Mouse (Mus musculus): Measurements from ENCODE around the gene Mreg. TPM values are rescaled to one million over a fixed set of nuclear protein-coding genes. Genes with fewer than 3 reads are reported as not detected.

Mreg gene
- total RNA-seq, 2 experiments from 2014 or later: 38.1 to 52.4 TPM

DNA sequence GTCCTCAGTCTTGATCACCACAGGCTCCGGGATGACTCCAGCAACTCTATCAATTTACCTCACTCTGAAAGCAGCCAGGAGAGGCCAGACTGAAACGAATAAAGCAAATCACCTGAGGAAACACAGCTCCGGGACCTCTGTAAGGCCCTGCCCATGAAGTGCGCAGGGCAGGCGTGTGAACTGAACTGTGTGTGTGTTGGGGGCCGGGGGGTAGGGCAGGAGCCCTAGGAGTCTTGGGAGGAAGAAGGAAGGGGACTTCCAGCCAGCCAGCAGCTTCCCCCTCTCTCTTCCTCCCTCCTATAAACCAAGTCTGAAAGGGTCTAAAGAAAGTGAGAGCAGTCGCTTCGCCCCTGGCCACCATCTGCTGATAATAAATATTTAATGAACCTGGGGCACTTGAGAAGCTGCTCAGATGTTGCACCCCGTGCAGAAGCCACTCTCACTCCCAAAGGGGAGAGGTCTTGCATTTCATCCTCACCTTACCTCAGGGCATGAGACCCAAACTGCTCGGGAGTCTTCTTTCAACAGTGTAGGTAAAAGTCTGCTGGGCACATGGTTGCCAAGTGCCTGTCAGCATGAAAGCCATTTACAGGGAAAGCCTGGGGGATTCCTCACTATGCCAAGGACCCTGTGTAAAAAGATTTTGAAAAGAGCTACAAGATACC, 13.8 kb downstream of the Mreg start:
- DNase-seq: no peak
- intact Hi-C loops (cut with DNase I): no loop called here

GRCm38 (mm10) chr1:72196626-72197359, 15.3 kb downstream of the Mreg start:
- no peak for DNase-seq
- intact Hi-C loops (cut with DNase I): no loop called here

GRCm38 (mm10) chr1:72196123-72196522, 16.0 kb downstream of the Mreg start:
- intact Hi-C loops (cut with DNase I): no loop called here
- no peak for DNase-seq

DNA sequence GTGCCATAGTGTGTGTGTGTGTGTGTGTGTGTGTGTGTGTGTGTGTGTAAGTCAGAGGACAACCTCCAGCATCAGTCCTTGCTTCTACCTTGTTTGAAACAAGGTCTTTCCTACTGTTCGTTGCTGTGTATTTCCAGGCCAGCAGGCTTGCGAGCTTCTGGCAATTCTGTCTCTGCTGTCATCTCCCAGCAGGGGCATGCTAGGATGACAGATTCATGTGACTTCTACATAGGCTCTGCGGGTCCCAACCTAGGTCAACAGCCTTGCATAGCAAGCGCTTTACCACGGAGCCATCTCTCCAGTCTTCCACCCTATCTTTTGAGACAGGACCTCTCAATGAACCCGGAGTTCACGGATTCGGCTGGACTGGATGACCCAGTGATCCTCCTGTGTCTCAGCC, 20.7 kb downstream of the Mreg start:
- intact Hi-C loops (cut with DNase I): no loop called here
- no peak for DNase-seq

- intact Hi-C loops (cut with DNase I): no loop called here
Observed at GRCm38 (mm10) chr1:72188142-72188738, 23.9 kb downstream of the Mreg start.

GRCm38 (mm10) chr1:72187486-72187885, 24.6 kb downstream of the Mreg start:
- intact Hi-C loops (cut with DNase I): no loop called here
- no peak for DNase-seq

More at GRCm38 (mm10) chr1:72188142-72188738, 23.9 kb downstream of the Mreg start:
- DNase-seq: no peak

GRCm38 (mm10) chr1:72186151-72186550, 26.0 kb downstream of the Mreg start:
- intact Hi-C loops (cut with DNase I): no loop called here
- no peak for DNase-seq

DNA sequence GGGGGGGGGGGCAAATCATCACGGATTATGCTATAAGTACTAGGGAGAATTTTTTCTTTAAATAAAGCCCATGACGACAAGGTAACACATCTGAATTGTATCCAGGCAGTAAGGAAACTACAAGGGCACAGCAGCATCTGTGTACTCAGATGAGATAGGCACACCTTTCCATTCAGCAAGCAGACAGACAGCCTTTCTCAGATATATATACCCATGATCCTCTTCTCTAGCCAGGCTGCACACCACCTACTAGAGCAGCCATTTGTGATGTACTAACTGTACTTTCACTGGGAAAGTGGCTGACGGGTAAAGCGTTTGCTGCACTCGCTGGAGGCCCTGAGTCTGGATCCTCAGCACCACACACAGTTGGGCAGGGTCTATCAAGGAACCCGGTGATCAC, 28.6 kb downstream of the Mreg start:
- intact Hi-C loops (cut with DNase I): no loop called here

GRCm38 (mm10) chr1:72182930-72183499, 29.1 kb downstream of the Mreg start:
- no peak for DNase-seq
- intact Hi-C loops (cut with DNase I): no loop called here

More for the DNA sequence above, 28.6 kb downstream of the Mreg start:
- no peak for DNase-seq

DNA sequence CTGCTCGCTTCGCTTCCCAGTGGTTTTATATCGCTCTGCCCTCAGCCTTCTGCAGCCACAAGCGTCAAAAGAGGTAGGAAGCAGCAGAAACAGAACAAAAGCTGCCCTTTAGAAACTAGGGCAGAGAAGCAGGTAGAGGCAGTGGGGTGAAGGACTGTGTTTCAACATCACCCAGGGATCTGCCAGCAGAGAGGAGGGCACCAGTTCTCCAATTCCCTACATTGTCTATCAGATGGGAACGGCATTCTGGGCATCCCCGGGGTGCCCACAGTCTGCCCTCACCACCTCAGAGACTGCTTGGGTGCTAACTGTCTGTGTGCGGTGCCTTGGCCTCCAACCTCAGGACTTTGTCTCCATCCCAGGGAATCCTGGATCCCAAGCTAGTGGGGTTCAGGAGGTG, 32.2 kb downstream of the Mreg start:
- intact Hi-C loops (cut with DNase I): no loop called here
- no peak for DNase-seq

DNA sequence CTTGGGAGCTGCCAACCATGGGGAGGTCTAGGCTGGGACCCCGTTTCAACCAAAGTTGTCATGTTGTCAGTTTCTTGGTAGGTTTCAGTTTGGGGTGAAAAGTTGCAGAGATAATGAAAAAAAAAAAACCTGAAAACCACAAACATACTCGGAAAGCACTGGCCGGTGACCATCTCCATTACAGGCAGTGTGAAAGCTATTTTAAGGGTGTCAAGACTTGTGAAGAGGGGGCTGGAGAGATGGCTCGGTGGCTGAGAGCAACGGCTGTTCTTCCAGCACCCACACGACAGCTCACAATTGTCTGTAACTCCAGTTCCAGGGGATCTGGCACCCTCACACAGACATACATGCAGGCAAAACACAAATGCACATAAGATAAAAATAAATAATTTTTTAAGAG, 35.9 kb downstream of the Mreg start:
- DNase-seq: no peak
- intact Hi-C loops (cut with DNase I): no loop called here

DNA sequence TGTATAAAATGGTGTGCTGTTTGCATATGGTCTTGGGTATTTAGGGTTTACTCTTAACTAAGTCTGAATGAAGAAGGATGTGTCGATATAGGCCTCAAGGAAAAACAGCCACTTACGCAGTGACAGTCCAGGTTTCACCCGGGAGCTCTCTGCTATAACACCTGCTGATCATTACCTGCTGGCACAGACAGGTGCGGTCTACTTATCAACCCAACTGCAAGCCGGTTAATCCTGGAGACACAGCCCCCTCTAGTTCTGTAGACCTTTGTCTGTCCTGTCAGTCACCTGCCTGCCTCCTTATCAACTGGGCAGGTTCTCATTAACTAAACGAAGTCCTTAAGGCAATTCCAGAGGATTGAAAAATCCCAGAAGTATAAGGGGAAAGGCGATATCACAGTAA, 37.9 kb downstream of the Mreg start:
- no peak for DNase-seq
- intact Hi-C loops (cut with DNase I): no loop called here

DNA sequence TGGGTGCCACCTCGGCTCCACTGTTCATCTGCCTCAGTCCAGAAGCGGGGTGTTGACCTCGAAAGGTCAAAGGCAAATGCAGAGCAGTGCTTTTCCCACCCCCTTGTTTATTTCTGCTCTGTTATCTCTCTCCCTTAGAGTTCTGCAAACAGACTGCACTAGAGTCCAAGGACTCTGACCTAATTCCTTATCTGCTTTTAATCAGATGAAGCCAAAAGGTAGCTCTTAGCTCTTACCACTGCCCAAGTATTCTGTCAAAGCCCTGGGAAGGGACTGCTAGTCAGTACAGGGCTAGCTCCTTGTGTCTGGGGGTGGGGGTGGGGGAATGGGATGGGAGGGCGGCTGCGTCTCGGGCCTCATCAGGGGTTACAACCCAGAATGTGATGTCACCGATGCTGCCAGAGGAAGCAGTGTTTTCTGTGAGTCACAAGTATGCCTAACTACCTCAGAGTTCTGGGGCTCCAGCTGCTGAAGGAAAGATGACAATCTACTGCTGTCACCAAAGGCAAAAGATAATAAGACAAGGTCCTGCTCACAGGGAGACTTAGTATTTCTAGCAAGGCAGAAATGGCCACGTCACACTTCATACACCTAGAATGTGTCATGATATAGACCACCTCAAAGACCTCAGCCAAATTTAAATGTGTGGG, 38.6 kb downstream of the Mreg start:
- intact Hi-C loops (cut with DNase I): no loop called here
- no peak for DNase-seq

DNA sequence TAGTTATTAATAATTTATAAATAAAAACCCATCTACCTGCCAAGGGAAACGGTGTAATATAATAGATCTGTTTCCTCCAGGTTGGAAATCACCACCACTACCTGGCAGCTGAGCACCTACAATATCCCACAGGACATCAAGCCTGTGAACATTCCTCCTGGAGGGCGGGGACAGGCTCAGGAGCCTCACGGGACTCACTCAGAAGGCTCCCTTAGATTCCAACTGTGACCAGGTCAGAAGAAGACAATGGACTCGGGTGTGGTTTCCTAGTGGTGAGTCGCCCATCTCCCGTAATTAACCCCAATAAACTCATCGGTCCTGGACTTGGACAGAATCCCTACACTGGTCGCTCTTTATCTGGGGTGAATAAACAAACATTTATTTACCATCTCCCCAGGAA, 39.3 kb downstream of the Mreg start:
- DNase-seq: no peak
- intact Hi-C loops (cut with DNase I): no loop called here

DNA sequence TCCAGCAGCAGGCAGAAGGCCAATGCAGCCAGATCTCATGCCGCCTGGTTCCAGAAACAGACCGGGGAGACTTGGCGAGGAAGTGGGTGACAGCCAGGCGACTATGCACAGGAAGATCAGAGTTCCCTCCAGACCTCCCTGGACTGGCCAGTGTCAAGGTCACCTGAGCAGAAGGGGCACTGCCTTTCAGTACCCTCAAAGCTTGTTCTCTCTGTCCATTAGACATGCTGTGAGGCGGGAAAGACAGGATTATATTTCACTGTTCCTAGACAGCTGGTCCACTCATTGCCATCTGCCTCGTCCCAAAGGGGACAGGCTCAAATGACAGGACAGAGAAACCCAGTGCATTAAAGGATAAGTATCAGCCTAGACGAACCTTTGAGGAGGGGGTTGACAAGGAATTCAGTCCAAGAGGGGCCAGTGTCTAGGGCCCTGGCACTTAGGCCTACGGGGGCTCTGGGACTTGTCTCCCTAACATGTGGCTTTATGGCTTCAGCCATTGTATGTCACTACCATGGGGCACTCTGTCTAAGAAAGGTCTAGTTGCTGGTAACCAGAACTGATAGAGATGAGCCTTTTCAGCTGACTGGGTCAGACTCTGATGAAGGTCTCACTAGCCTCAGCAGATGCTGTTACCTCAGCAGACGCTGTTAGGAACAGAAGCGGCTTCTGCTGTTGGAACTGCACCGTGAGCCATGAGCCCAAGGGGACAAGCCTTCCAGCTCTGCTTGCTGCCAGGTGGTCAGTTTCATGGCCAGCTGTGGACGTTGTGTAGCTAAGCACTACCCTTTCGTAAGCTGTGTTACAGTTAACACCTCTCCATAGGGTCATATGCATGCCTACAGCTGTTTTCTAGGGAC, 40.9 kb downstream of the Mreg start:
- peak in 1 of 2 experiments; percentile 34 for DNase-seq
- intact Hi-C loops (cut with DNase I): loop anchor here (2.0 kb wide), 1 partner anchor 14 kb away; no protein-coding TSS in a partner anchor

DNA sequence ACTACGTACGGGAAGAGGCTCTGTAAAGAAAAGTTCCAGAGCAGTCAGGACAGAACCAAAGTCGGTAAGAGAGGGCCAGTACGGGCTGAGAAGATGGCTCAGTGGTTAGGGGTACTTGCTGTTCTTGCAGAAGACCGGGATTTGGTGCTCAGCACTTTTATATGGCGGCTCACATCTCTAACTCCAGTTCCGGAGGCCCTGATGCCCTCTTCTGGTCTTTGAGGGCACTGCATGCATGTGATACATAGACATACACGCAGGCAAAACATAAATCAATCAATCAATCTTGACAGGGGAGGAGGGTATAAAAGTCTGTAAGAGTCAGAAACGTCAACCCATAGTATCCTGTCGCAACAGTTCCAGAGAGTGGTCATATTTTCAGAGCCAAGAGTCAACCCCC, 45.1 kb downstream of the Mreg start:
- DNase-seq: no peak
- intact Hi-C loops (cut with DNase I): no loop called here

- DNase-seq: no peak
- intact Hi-C loops (cut with DNase I): no loop called here
Observed at GRCm38 (mm10) chr1:72166468-72166814, 45.7 kb downstream of the Mreg start.

GRCm38 (mm10) chr1:72165723-72166467, 46.2 kb downstream of the Mreg start:
- DNase-seq: no peak
- intact Hi-C loops (cut with DNase I): no loop called here

GRCm38 (mm10) chr1:72160321-72160720, 51.8 kb downstream of the Mreg start:
- DNase-seq: no peak
- intact Hi-C loops (cut with DNase I): no loop called here
